Mouse (Mus musculus) ovary, adult 2 months (tissue): Measurements from ENCODE around the gene Thyn1. TPM values are rescaled to one million over a fixed set of nuclear protein-coding genes. Genes with fewer than 3 reads are reported as not detected.

Experiments used
- polyA plus RNA-seq: library from polyadenylated mRNA; depleted of rRNA; stranded (reverse); fragments of >200 nt; gene quantifications from 2 replicates; pipeline ENCODE4 v1.2.3, GENCODE M21; 2012; rRNA removed

The Thyn1 gene
- polyA plus RNA-seq = 6.9 and 7.2 TPM in 2 replicates

DNA sequence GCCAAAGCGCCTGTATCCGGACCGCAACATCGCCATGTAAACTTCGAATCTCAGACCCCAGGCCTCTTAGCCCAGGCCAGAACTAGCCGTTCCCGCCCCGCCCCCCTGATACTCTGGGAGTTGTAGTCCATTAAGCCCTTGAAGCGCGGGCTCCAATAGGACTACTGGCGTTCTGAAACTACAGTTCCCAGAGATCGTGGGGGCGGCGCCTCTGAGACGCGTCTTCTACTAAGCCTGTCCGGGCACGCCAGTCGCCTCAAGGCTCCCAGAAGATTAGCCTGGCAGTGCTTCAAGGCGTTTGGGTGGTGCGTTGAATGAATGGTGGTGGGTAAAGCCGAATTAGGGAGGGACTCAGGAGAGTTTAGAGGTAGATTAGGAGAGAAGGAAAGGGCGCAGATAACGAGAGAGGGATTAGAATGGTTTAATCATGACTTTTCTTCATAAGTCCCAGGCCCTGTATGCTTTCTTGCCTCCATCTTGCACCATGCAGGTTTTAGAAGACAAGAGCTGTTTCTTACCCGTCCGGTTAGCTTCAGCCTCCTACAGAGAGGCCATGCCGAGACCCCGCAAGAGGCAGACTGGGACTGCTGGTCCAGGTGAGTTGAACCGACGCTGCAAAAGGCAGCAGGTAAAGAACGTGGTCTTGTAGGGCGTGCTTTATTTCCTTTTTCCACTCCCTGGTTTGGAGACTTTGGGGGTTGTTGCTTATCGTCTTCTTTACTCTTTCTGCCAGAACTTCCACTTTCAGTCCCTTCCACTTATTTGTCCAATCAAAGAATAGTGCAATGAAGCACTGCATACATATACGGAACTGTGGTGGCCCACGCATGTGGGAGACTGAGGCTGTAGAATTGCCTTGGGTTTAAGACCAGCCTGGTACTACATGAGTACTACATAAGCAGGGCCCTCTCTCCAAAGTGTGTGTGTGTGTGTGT, at the start of gene Thyn1, which contains the start of gene Acad8:
Gene Thyn1, plus strand, starts transcription at position 250 of the 935 bp plus-strand sequence.
Gene Acad8, minus strand, starts transcription at position 106 of the 935 bp plus-strand sequence.

DNA sequence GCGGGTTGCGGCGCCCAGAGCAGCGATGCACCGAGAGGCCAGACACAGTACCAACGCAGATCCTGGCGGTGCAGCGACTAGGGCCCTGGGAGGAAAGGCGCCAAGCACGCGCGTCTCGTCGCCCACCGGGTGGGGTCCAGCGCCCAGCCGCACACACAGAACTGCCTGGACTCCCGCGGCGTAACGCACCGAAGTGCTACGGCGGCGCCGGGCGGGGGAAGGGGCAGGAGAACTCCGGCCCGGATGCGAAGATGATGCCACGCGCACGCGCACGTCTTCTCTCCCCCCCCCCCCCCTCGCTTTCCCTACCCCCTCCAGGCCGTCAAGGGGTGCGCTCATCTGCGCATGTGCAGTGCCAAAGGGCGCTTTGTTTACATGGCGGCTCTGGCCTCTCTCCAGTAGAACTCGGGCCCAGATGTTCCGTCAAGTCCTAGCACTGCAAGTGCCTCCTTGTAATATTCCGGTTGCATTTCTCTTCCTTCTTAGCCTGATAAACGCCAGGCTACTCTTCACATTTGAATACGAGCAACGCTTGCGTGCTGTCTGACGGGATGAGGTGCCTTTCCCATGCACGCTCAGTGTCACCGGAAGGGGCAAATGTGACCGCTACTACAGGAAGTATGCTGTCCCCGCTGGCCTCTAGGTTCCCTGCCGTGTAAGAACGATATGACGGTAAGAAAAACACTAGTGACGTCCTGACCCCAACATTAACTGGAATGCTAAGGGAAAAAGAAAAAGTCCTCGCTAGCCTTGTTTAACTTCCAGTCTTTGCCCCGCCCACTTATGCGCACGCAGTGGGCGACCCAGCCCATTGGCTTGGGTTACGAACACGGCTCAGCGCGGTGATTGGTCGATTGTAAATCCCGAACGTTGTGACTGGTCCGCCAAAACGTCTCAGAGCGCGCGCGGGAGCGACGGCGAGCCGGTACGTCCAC, 30.6 kb downstream of the Thyn1 start, which contains the start of the genes Vps26b and Ncapd3:
Gene Vps26b, minus strand, starts transcription at position 238 of the 935 bp plus-strand sequence.
Gene Ncapd3, plus strand, starts transcription at position 348 of the 935 bp plus-strand sequence.

Other genes with a start within 250 kb of the Thyn1 start
- 15.8 and 17.8 TPM in 2 replicates for gene Glb1l2, start 193.2 kb upstream of the Thyn1 start, polyA plus RNA-seq
- 1.8 and 2.5 TPM in 2 replicates for gene Glb1l3, start 138.8 kb upstream of the Thyn1 start, polyA plus RNA-seq
- gene Gm1110, start 76.6 kb upstream of the Thyn1 start, polyA plus RNA-seq = not detected in 2 replicates
- gene Acad8, start 144 bp upstream of the Thyn1 start, polyA plus RNA-seq = 26.1 and 41.6 TPM in 2 replicates
- gene Vps26b, start 30.4 kb downstream of the Thyn1 start, polyA plus RNA-seq = 65.0 and 85.9 TPM in 2 replicates
- 17.1 and 25.0 TPM in 2 replicates for gene Ncapd3, start 30.5 kb downstream of the Thyn1 start, polyA plus RNA-seq
- gene Jam3, start 155.7 kb downstream of the Thyn1 start, polyA plus RNA-seq = 51.9 and 54.3 TPM in 2 replicates